Mouse (Mus musculus) monocyte, adult 5-6 weeks (primary cell): ENCODE data around the gene Nxf1. TPM values are rescaled to one million over a fixed set of nuclear protein-coding genes. Genes with fewer than 3 reads are reported as not detected.
"Not testable (repeated sequence)": the region's sequence is repeated elsewhere in the genome, so short reads cannot be mapped to it uniquely, and the experiment has no call there.

Experiments
- ATAC-seq: fragments of 153-309, 156-312 bp; replicated peaks from 2 replicates; pipeline ENCODE4 v1.8.0; 2017; ENCODE audit warnings: mild to moderate bottlenecking; ENCODE audit not compliant: low TSS enrichment, insufficient number of reproducible peaks, severe bottlenecking, poor library complexity, low FRiP score
- total RNA-seq: library from RNA; stranded (forward); fragments of 200-1000, 200-491, 200-594 nt; gene quantifications from 3 replicates; pipeline ENCODE4 v1.2.3, GENCODE M21; 2017

Nxf1 gene
- 85.6 to 138 TPM (median 127 TPM) in 3 replicates for total RNA-seq

DNA sequence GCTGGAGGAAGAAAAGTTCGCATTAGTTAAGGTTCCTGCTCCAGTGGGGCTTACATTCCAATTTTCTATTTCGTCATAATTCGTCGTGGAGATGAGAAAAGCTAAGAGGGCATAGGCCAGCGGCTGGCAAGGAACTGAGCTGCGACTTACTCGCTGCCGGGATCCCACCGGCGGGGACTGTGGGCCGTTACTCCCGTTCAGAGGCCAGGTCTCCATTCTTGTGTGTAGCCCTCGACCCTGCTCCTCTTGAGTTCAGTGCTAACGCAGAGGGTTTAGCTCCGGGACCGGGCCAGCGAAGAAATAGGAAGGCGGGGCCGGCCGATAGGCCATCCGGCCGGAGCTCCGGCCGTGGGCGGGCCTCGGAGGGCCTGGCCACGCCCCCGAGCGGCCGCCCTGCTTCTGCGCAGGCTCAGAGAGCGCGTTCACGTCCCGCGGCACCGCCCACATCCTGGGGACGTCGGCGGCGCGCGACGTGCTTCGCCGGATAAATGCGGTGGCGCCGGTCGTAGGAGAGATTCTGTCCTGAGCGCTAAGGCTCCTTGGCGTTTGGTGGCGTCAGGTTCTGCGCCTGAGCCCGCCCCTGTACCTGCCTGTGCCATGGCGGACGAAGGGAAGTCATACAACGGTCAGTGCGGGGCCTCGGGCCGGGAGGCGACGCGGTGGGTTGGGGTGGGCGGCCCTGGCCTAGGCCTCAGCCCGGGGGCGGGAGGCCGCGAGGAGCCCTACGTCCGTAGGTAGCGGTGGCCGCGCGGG is at the start of gene Nxf1:
TSS of gene Nxf1 (plus strand) at position 439 of the 753 bp plus-strand sequence.
- peak; percentile 86 for ATAC-seq

DNA sequence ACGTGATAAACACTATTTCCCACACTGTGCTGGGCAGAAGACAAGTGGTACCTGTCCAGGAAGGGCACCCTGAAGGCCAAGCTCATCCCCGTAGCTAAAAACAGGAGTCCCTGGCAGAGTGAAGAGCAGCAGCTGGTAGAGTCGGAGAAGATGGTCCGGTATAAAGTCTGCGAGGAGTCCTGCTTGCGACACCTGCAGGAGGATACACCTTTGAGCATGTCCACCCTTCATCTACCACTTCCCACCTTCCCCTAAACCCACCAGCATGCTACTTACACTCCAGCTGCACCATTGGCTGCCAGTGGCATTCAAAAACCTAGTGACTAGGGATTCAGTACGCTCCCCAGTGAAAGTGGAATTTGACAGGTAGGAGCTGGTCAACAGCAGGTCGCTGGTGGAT is 47.9 kb upstream of the Nxf1 start:
- ATAC-seq, result no peak

DNA sequence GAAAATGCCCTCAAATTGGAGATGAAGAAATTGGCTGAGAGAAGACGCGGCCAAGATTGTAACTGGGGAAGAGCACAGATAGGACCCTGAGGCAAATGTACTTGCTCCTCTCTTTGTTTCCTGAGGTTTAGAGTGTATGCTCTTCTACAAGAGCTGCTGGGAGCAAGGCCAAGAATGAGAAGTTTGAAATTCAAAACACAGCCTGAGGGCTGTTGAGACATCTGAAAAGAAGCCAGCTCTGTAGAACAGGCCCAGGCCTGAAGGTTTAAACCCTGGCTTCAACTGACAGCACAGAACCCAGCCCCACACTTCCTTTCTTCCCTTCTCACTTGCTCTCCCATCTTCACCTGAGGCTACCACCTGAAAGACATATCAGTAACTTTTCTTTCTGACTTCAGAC is 46.8 kb upstream of the Nxf1 start:
- no peak for ATAC-seq

DNA sequence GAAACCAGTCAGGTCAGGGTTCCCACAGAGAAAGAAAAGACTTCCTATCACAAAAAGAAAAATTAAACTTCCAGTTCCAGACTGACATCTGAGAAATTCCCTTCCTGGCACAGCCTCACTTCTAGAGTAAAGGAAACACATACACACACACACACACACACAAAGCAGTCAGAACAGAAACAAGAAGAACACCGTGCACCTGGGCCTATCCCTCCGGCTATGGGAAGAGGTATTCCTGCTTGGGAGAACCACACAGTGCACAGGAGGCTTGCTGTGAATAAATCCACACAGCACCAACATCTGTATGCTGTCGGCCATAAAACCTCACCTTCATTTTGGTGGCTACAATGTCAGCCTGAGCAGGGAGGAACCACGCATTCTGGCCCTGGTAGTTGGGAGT is 45.4 kb upstream of the Nxf1 start:
- no peak for ATAC-seq

GRCm38 (mm10) chr19:8711949-8712869 is 44.7 kb upstream of the Nxf1 start:
- ATAC-seq, result no peak

GRCm38 (mm10) chr19:8712870-8713305 is 44.0 kb upstream of the Nxf1 start:
- ATAC-seq, result peak; percentile 54

- ATAC-seq, result peak; percentile 64
Observed at GRCm38 (mm10) chr19:8713306-8713996, 43.4 kb upstream of the Nxf1 start.

- no peak for ATAC-seq
Observed at GRCm38 (mm10) chr19:8713997-8714652, 42.7 kb upstream of the Nxf1 start.

DNA sequence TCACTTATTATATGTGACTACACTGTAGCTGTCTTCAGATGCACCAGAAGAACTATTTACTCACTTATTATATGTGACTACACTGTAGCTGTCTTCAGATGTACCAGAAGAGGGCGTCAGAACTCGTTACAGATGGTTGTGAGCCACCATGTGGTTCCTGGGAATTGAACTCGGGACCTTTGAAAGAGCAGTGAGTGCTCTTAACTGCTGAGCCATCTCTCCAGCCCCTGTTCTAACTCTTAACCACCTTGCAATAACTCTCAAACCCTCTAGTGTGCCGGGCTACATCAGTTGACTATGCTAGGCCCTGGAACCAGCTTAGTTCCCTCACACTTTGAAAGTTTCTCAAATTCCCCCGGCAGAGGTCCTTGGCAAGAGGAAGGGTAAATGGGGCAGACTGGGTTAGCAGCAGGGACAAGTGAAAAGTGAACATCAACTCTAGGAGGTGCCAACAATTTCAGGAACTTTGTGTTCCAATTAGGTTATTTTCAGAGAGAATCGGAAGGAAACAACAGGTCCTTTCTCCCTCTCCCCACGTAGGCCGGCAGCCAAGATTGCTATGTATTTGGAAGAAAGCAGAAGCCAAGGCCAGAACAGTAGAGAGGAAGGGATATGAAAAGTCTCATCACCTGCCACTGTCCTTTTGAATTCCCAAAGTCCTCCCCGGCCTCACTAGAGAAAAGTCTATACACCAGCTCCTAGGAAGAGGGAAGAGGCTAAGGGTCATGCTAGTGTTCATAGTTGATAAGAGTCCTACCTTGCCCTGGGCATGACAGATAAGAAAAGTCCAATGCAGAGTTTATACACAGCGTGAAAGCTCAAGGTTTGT is 42.0 kb upstream of the Nxf1 start:
- no peak for ATAC-seq

DNA sequence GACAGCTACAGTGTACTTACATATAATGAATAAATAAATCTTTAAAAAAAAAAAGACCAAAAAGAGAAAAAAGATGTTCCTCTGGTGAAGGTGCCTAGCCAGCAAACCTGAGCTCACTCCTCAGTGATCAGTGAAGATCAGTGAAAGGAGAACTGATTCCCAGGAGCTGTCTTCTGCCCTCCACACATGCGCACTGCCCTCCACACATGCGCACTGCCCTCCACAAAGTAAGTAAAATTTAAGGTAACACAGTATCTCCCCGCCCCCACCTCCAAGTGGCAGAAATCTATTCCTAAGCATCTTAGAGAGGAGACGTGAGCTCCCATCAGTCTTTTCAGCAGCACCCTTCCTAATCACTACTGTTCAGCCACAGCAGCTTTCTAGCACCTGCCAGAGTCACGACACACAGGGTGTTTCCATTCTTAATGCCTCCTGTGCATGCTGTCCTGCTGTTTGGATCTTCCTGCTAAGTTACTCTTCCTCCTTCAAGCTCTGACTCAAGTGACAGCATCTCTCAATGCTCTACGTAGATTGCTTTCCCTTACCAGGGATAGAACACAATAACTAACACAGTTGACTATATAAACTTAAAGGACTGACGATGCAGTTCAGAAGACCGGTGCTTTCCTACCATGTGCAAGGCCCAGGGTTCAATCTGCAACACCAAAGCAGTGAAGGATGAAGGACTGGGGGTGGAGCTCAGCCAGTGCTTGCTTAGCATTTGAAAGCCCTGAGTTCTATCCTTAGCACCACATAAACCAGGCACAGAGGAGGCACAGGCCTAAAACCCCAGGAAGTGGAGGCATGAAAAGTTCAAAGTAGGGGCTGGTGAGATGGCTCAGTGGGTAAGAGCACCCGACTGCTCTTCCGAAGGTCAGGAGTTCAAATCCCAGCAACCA is 40.8 kb upstream of the Nxf1 start:
- ATAC-seq, result no peak

DNA sequence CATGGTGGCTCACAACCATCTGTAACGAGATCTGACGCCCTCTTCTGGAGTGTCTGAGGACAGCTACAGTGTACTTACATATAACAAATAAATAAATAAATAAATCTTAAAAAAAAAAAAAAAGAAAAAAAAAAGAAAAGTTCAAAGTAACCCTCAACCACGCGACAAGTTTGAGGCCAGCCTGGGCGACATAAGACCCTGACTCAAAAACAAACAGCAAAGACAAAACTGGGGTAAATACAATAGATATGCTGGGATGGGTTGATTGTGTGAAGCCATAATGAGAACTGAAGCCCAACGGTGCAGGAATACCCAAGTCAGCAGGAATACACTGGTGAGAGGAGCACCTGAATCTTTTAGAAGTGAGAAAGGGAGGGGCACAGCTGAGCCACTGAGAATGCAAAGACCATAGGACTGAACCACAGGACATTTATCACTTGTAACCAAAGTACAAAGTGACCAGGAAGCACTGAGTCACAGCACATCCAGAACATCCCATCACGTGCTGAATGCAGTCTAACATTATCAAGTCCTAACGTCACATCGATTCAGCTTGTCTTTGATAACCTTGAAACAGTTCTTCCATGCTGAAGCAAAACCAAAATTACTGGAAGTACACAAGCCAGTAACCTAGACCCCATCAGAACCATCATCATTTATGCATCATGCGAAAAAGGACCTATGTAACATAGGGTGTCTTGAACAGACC is 40.0 kb upstream of the Nxf1 start:
- ATAC-seq, result no peak

DNA sequence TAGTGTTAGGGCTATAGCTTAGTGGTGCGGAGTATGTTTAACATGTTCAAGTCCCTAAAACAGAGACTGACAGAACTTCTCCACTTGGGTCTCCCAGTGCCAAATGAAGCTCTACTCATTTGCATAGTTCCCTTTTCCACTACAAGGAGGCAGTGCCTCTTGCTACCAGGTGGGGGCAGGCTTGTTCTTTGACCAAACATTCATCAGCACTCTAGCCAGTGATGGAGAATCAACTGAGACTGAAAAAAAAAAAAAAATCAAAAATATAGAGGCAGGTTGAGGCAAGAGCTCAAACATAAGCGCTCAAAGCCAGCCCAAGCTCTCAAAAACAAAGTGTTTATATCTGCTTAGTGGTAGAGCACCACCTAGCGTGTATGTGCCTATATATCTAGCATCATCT is 38.5 kb upstream of the Nxf1 start:
- peak; percentile 45 for ATAC-seq

DNA sequence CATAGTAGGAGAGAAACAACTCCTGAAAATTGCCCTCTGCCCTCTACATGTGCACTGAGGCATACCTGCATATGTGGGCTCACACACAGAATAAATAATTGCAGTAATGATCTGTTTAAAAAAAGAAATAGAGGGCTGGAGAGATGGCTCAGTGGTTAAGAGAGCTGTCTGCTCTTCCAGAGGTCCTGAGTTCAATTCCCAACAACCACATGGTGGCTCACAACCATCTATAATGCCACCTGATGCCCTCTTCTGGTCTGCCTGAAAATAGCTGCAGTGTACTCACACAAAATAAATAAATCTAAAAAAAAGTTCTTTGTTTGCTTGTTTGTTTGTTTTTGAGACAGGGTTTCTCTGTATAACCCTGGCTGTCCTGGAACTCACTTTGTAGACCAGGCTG is 37.8 kb upstream of the Nxf1 start:
- not testable (repeated sequence) for ATAC-seq

- ATAC-seq, result no peak
Observed at GRCm38 (mm10) chr19:8721378-8721777, 35.5 kb upstream of the Nxf1 start.

DNA sequence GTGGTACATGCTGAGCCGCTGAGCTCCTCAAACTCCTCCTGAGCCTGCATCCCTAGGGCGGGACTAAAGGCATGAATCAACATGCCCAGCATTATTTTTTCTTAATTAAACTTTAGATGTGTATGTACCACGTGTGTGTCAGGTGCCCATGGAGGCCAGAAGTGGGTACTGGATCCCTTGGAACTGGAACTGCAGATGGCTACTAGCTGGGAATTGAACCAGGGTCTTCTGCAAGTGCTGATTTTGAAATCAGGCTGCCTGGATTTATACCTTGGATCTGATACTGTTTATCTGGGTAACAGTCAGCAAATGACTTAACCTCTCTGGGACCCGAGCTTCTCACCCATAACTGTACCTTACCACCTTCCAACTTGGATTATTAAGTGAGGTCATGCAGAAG is 34.9 kb upstream of the Nxf1 start:
- no peak for ATAC-seq

DNA sequence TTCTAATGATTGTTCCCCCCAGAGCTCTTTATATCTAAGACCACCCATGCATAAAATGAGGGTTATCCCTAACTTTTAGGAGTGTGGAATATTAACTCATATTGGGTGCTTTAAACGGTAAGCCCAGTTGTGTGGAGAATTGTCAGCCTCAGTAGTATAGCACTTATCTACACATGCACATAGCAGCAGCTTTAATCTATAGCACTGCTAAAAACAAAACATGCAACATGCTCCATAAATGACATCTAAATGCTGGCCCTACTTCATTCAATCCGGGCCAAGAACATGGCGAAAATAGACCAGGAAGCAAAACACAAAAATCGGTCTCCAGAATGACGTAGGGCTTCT is 34.3 kb upstream of the Nxf1 start:
- ATAC-seq, result no peak
